Mouse (Mus musculus): ENCODE data around the gene Cttnbp2.
"Not testable (repeated sequence)": the region's sequence is repeated elsewhere in the genome, so short reads cannot be mapped to it uniquely, and the experiment has no call there.

Cttnbp2 gene

GRCm38 (mm10) chr6:18415961-18416360 lies 98.7 kb downstream of the Cttnbp2 start:
- DNase-seq (ENCODE audit: low spot score), result no peak

- DNase-seq (ENCODE audit: low spot score), result no peak
Measured at GRCm38 (mm10) chr6:18411505-18412225, 103.0 kb downstream of the Cttnbp2 start.

- no peak for DNase-seq (ENCODE audit: low spot score)
Measured at GRCm38 (mm10) chr6:18408445-18408844, 106.2 kb downstream of the Cttnbp2 start.

GRCm38 (mm10) chr6:18401066-18401674 lies 113.5 kb downstream of the Cttnbp2 start:
- DNase-seq (ENCODE audit: low spot score), result no peak

GRCm38 (mm10) chr6:18381380-18381779 lies 133.3 kb downstream of the Cttnbp2 start:
- no peak for DNase-seq (ENCODE audit: low spot score)

- DNase-seq (ENCODE audit: low spot score), result no peak
Measured at GRCm38 (mm10) chr6:18380300-18381202, 134.1 kb downstream of the Cttnbp2 start.

- DNase-seq (ENCODE audit: low spot score), result not testable (repeated sequence)
Measured at GRCm38 (mm10) chr6:18377755-18378154, 136.9 kb downstream of the Cttnbp2 start.

- DNase-seq (ENCODE audit: low spot score), result no peak
Measured at GRCm38 (mm10) chr6:18374744-18375143, 139.9 kb downstream of the Cttnbp2 start.

- DNase-seq (ENCODE audit: low spot score), result no peak
Measured at GRCm38 (mm10) chr6:18373652-18374051, 141.0 kb downstream of the Cttnbp2 start.

GRCm38 (mm10) chr6:18372447-18373228 lies 142.0 kb downstream of the Cttnbp2 start:
- peak; percentile 69 for DNase-seq (ENCODE audit: low spot score)

- DNase-seq (ENCODE audit: low spot score), result no peak
Measured at GRCm38 (mm10) chr6:18369723-18370122, 144.9 kb downstream of the Cttnbp2 start.

GRCm38 (mm10) chr6:18369054-18369453 lies 145.6 kb downstream of the Cttnbp2 start:
- DNase-seq (ENCODE audit: low spot score), result no peak

GRCm38 (mm10) chr6:18362232-18362631 lies 152.4 kb downstream of the Cttnbp2 start:
- no peak for DNase-seq (ENCODE audit: low spot score)

- no peak for DNase-seq (ENCODE audit: low spot score)
Measured at GRCm38 (mm10) chr6:18360955-18361354, 153.7 kb downstream of the Cttnbp2 start.

GRCm38 (mm10) chr6:18360154-18360553 lies 154.5 kb downstream of the Cttnbp2 start:
- no peak for DNase-seq (ENCODE audit: low spot score)

- no peak for DNase-seq (ENCODE audit: low spot score)
Measured at GRCm38 (mm10) chr6:18349153-18349858, 165.3 kb downstream of the Cttnbp2 start.

GRCm38 (mm10) chr6:18344272-18344671 lies 170.4 kb downstream of the Cttnbp2 start:
- DNase-seq (ENCODE audit: low spot score), result no peak

GRCm38 (mm10) chr6:18338307-18338706 lies 176.3 kb downstream of the Cttnbp2 start:
- no peak for DNase-seq (ENCODE audit: low spot score)

- DNase-seq (ENCODE audit: low spot score), result no peak
Measured at GRCm38 (mm10) chr6:18335393-18335792, 179.2 kb downstream of the Cttnbp2 start.

- no peak for DNase-seq (ENCODE audit: low spot score)
Measured at GRCm38 (mm10) chr6:18322950-18323349, 191.7 kb downstream of the Cttnbp2 start.

All from ovary, postnatal 14 days (tissue).